Mouse (Mus musculus) G1E (cell line): ENCODE data around the gene Rufy3. TPM values are rescaled to one million over a fixed set of nuclear protein-coding genes. Genes with fewer than 3 reads are reported as not detected.

Experiments used
- ATAC-seq: 2 replicates; pipeline ENCODE4 v1.8.0; 2016; ENCODE audit warnings: mild to moderate bottlenecking; ENCODE audit not compliant: insufficient number of reproducible peaks, poor library complexity, low FRiP score, severe bottlenecking; ENCODE audit errors: extremely low read depth
- DNase-seq: peaks from one replicate; pipeline ENCODE4 v3.0.0; 2012; ENCODE audit warnings: low spot score
- H3K27me3 ChIP-seq: 2 replicates; pipeline ENCODE4 v1.6.1; 2012; ENCODE audit warnings: mild to moderate bottlenecking, low read length, inconsistent platforms; ENCODE audit not compliant: insufficient read depth
- H3K36me3 ChIP-seq: replicated peaks from 2 replicates; pipeline ENCODE3; 2012; ENCODE audit warnings: mild to moderate bottlenecking, inconsistent platforms
- H3K4me1 ChIP-seq: 2 replicates; pipeline ENCODE4 v1.6.1; 2012; ENCODE audit warnings: low read depth, low read length, inconsistent platforms, mixed read lengths; ENCODE audit not compliant: insufficient read depth
- H3K4me3 ChIP-seq: 2 replicates; pipeline ENCODE4 v1.5.1; 2012; ENCODE audit warnings: low read depth, mild to moderate bottlenecking, inconsistent platforms, low read length, moderate library complexity, mixed read lengths
- H3K9me3 ChIP-seq: replicated peaks from 2 replicates; pipeline ENCODE4 v1.6.1; 2012; ENCODE audit warnings: inconsistent platforms
- CTCF ChIP-seq: IDR thresholded peaks from 2 replicates; pipeline ENCODE4 v1.5.1; 2012; ENCODE audit warnings: low read depth, low read length, inconsistent platforms, mixed read lengths
- GATA1 ChIP-seq: IDR thresholded peaks from 2 replicates; pipeline ENCODE4 v1.6.1; 2012; ENCODE audit warnings: borderline replicate concordance, low read length, inconsistent platforms, mixed read lengths
- GATA2 ChIP-seq: IDR thresholded peaks from 2 replicates; pipeline ENCODE4 v1.6.1; 2012; ENCODE audit warnings: low read depth, low read length, inconsistent platforms, borderline replicate concordance
- POLR2AphosphoS5 ChIP-seq: IDR thresholded peaks from 2 replicates; pipeline ENCODE4 v1.6.1; 2012; ENCODE audit warnings: low read depth, low read length, inconsistent platforms; ENCODE audit not compliant: insufficient replicate concordance
- TAL1 ChIP-seq: conservative IDR thresholded peaks from 2 replicates; pipeline ENCODE4 v1.6.1; 2012; ENCODE audit warnings: low read depth, low read length, inconsistent platforms, mixed read lengths
- polyA plus RNA-seq: library from polyadenylated mRNA; stranded (reverse); fragments of >175 nt; gene quantifications from 2 replicates; pipeline ENCODE4 v1.2.3, GENCODE M21; 2012
- total RNA-seq, 2 experiments: library from RNA; stranded (forward) in 1 of 2; stranded (reverse) in 1 of 2; fragments of 200-1000 nt in 1 of 2; fragments of >200 nt in 1 of 2; fragmentation: Nextera tagmentation in 1 of 2; gene quantifications; 2 replicates each; pipeline ENCODE4 v1.2.3; 2014 to 2017

Rufy3 gene
- total and polyA plus RNA-seq, 3 experiments: 2.5 to 17.0 (median 11.9) TPM

- Histone ChIP-seq H3K27me3 (peaks cover 10% of the 10 kb centered on the region), H3K4me3 (no peak overlapping the region), H3K9me3 (no peaks in the 10 kb centered on the region), H3K4me1 (peaks cover 7% of the 10 kb centered on the region), H3K36me3 (no peaks in the 10 kb centered on the region)
- TF ChIP-seq TAL1 (no peak), POLR2AphosphoS5 (no peak), GATA1 (no peak), GATA2 (no peak)
- DNase-seq: no peak
- ATAC-seq: no peak
Measured at GRCm38 (mm10) chr5:88692586-88692985, 127.7 kb downstream of the Rufy3 start.

DNA sequence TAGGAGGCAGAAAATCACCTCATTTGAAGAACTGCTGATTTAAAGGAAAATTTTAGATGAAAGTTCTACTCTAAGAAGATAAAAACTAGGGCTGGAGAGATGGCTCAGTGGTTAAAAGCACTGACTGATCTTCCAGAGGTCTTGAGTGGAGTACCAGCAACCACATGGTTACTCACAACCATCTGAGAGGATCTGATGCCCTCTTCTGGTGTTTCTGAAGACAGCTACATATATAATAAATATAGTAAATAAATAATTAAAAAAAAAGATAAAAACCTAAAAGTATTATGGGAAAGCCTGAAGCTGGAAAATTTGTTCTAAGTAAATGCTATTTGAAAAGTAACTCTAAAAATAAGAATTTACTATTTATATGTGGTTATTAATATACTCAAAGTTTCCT lies 128.2 kb downstream of the Rufy3 start:
- no peaks in the 10 kb centered on the region for H3K9me3 ChIP-seq
- no peaks in the 10 kb centered on the region for H3K36me3 ChIP-seq
- no peak overlapping the region for H3K4me3 ChIP-seq
- ATAC-seq (no peak), DNase-seq (no peak)
- peaks cover 7% of the 10 kb centered on the region for H3K4me1 ChIP-seq
- TF ChIP-seq CTCF: no peak
- no peak for TF ChIP-seq GATA1
- no peak for TF ChIP-seq POLR2AphosphoS5
- no peak for TF ChIP-seq GATA2
- TF ChIP-seq TAL1: no peak
- H3K27me3 ChIP-seq: peaks cover 8% of the 10 kb centered on the region

DNA sequence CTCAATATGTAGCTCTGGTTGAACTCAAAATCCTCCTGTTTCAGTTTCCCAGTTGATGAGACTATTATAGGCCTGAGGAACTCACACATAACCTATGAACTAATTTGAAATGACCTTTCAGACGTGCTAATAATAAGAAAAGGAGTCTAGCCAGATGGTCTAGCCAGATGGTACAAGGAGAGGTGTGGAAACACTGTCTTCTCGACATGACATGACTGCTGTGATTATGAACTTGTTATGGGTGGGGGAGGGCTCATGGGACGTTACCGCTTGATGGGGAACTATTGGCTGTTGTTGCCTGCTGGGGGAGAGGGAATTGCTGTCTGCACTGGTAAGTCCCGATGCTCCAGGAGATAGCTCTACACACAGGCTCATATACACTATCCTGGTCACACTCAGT lies 132.5 kb downstream of the Rufy3 start:
- H3K27me3 ChIP-seq: peaks cover 21% of the 10 kb centered on the region
- H3K4me3 ChIP-seq: no peak overlapping the region
- H3K36me3 ChIP-seq: no peaks in the 10 kb centered on the region
- no peak for TF ChIP-seq GATA1
- no peak for TF ChIP-seq GATA2
- TF ChIP-seq CTCF: no peak
- TF ChIP-seq TAL1: no peak
- no peak for TF ChIP-seq POLR2AphosphoS5
- H3K4me1 ChIP-seq: no peaks in the 10 kb centered on the region
- DNase-seq (no peak), ATAC-seq (no peak)
- H3K9me3 ChIP-seq: no peaks in the 10 kb centered on the region

DNA sequence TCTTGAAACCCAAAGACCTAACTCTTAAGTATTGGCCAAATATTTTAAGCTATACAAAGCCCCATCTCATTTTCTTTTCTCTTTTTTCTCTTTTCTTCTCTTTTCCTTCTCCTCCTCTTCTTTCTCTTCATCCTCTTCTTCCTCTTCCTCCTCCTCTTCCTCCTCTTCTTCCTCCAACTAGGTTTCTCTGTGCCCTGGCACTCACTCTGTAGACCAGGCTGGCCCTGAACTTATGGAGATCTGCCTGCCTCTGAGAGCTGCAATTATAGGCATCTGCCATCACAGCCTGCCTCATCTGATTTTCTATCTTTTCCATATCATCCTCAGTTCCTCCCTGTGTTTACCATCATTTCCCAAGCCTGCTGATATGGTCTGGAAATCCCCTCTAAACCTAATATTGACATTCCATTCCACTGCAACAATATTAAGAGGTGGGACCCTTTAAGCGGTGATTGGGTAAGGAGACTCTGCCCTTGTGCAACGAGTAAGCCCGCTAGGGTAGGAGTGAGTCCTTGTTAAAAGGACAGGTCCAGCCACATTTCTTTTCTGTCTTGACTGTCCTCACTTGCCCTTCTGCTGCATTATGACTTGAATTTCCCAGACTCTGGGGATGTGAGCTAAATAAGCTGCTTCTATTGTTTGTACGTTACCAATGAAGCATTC lies 134.5 kb downstream of the Rufy3 start:
- H3K9me3 ChIP-seq: no peaks in the 10 kb centered on the region
- no peaks in the 10 kb centered on the region for H3K36me3 ChIP-seq
- H3K27me3 ChIP-seq: peaks cover 24% of the 10 kb centered on the region
- H3K4me3 ChIP-seq: no peak overlapping the region
- TF ChIP-seq GATA1 (no peak), TAL1 (no peak), POLR2AphosphoS5 (no peak), CTCF (no peak), GATA2 (no peak)
- H3K4me1 ChIP-seq: no peaks in the 10 kb centered on the region
- DNase-seq: no peak
- ATAC-seq: no peak

Other genes with a start within 250 kb of the Rufy3 start
- not detected in 2 replicates for gene Prol1, start 247.7 kb upstream of the Rufy3 start, total RNA-seq (2014; fragmentation: Nextera tagmentation)
- not detected in 2 replicates for gene Prol1, start 247.7 kb upstream of the Rufy3 start, total RNA-seq (2017)
- gene Prol1, start 247.7 kb upstream of the Rufy3 start, polyA plus RNA-seq: not detected in 2 replicates
- gene Amtn, start 188.9 kb upstream of the Rufy3 start, total RNA-seq (2014; fragmentation: Nextera tagmentation): not detected in 2 replicates
- gene Amtn, start 188.9 kb upstream of the Rufy3 start, total RNA-seq (2017): not detected in 2 replicates
- not detected in 2 replicates for gene Amtn, start 188.9 kb upstream of the Rufy3 start, polyA plus RNA-seq
- not detected in 2 replicates for gene Ambn, start 109.0 kb upstream of the Rufy3 start, total RNA-seq (2014; fragmentation: Nextera tagmentation)
- not detected in 2 replicates for gene Ambn, start 109.0 kb upstream of the Rufy3 start, total RNA-seq (2017)
- not detected in 2 replicates for gene Ambn, start 109.0 kb upstream of the Rufy3 start, polyA plus RNA-seq
- gene Enam, start 77.1 kb upstream of the Rufy3 start, total RNA-seq (2014; fragmentation: Nextera tagmentation): not detected in 2 replicates
- 0.06 and 0.11 TPM in 2 replicates for gene Enam, start 77.1 kb upstream of the Rufy3 start, total RNA-seq (2017)
- gene Enam, start 77.1 kb upstream of the Rufy3 start, polyA plus RNA-seq: not detected in 2 replicates
- not detected in 2 replicates for gene Jchain, start 37.1 kb upstream of the Rufy3 start, total RNA-seq (2014; fragmentation: Nextera tagmentation)
- gene Jchain, start 37.1 kb upstream of the Rufy3 start, total RNA-seq (2017): not detected in 2 replicates
- not detected in 2 replicates for gene Jchain, start 37.1 kb upstream of the Rufy3 start, polyA plus RNA-seq
- gene Utp3, start 10.6 kb upstream of the Rufy3 start, total RNA-seq (2014; fragmentation: Nextera tagmentation): 77.0 and 96.8 TPM in 2 replicates
- gene Utp3, start 10.6 kb upstream of the Rufy3 start, total RNA-seq (2017): 53.4 and 69.7 TPM in 2 replicates
- 76.1 and 79.6 TPM in 2 replicates for gene Utp3, start 10.6 kb upstream of the Rufy3 start, polyA plus RNA-seq
- gene Grsf1, start 111.1 kb downstream of the Rufy3 start, total RNA-seq (2014; fragmentation: Nextera tagmentation): 128 and 145 TPM in 2 replicates
- gene Grsf1, start 111.1 kb downstream of the Rufy3 start, total RNA-seq (2017): 110 and 130 TPM in 2 replicates
- gene Grsf1, start 111.1 kb downstream of the Rufy3 start, polyA plus RNA-seq: 57.3 and 87.8 TPM in 2 replicates
- 47.9 and 53.0 TPM in 2 replicates for gene Mob1b, start 155.8 kb downstream of the Rufy3 start, total RNA-seq (2014; fragmentation: Nextera tagmentation)
- 16.7 and 20.7 TPM in 2 replicates for gene Mob1b, start 155.8 kb downstream of the Rufy3 start, total RNA-seq (2017)
- gene Mob1b, start 155.8 kb downstream of the Rufy3 start, polyA plus RNA-seq: 18.4 and 19.5 TPM in 2 replicates
- gene Dck, start 200.0 kb downstream of the Rufy3 start, total RNA-seq (2014; fragmentation: Nextera tagmentation): 52.4 and 74.6 TPM in 2 replicates
- 31.1 and 41.7 TPM in 2 replicates for gene Dck, start 200.0 kb downstream of the Rufy3 start, total RNA-seq (2017)
- gene Dck, start 200.0 kb downstream of the Rufy3 start, polyA plus RNA-seq: 5.8 and 6.6 TPM in 2 replicates